Mouse (Mus musculus) megakaryocyte, embryonic 14.5 days (primary cell): ENCODE data around the gene Tdrd9. TPM values are rescaled to one million over a fixed set of nuclear protein-coding genes. Genes with fewer than 3 reads are reported as not detected.

ENCODE experiments used
- H3K27me3 ChIP-seq: replicated peaks from 2 replicates; pipeline ENCODE3; 2012; ENCODE audit warnings: inconsistent platforms
- H3K36me3 ChIP-seq: replicated peaks from 2 replicates; pipeline ENCODE3; 2012; ENCODE audit warnings: low read length, inconsistent platforms, mixed read lengths
- H3K4me1 ChIP-seq: 2 replicates; pipeline ENCODE4 v1.6.1; 2012; ENCODE audit warnings: inconsistent platforms
- H3K4me3 ChIP-seq: replicated peaks from 2 replicates; pipeline ENCODE3; 2012; ENCODE audit warnings: moderate library complexity, mild to moderate bottlenecking, inconsistent platforms
- H3K9me3 ChIP-seq: 2 replicates; pipeline ENCODE4 v1.6.1; 2012; ENCODE audit warnings: inconsistent platforms
- FLI1 ChIP-seq: IDR thresholded peaks from 2 replicates; pipeline ENCODE4 v1.6.1; 2012; ENCODE audit warnings: low read length, inconsistent platforms, mixed read lengths
- GATA1 ChIP-seq: IDR thresholded peaks from 3 replicates; pipeline ENCODE4 v1.6.1; 2012; ENCODE audit warnings: mixed read lengths, low read length, inconsistent platforms, borderline replicate concordance
- polyA plus RNA-seq: library from polyadenylated mRNA; stranded (reverse); fragments of >175 nt; gene quantifications from 2 replicates; pipeline ENCODE4 v1.2.3, GENCODE M21; 2012; ENCODE audit warnings: low replicate concordance; ENCODE audit not compliant: insufficient read depth

Gene Tdrd9
- polyA plus RNA-seq, 1 experiment = 0.30 TPM

DNA sequence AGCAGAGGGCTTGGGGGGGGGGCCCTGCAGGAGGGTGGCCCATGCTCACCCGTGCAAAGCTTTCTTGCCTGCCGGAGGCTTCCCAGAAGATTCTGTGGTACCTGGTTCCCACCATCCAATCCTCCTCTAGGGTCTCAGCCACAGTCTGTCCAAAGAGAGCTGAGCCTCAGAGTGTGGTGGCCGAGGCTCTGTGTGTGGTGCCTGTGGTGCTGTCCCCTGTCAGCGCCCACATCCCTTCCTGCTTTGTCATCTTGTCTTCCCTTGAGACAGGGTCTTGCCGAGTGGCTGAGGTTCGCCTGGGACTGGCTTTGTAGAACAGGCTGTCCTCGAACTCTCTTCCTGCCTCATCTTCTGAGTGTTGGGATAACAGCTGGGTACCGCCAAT is 125.4 kb downstream of the Tdrd9 start:
- Histone ChIP-seq H3K36me3 (no peaks in the 10 kb centered on the region), H3K27me3 (peaks cover 31% of the 10 kb centered on the region), H3K4me3 (no peak overlapping the region), H3K9me3 (no peaks in the 10 kb centered on the region), H3K4me1 (peaks cover 5% of the 10 kb centered on the region; the same call in 1 of the 2 replicates)
- TF ChIP-seq FLI1 (no peak), GATA1 (no peak)

DNA sequence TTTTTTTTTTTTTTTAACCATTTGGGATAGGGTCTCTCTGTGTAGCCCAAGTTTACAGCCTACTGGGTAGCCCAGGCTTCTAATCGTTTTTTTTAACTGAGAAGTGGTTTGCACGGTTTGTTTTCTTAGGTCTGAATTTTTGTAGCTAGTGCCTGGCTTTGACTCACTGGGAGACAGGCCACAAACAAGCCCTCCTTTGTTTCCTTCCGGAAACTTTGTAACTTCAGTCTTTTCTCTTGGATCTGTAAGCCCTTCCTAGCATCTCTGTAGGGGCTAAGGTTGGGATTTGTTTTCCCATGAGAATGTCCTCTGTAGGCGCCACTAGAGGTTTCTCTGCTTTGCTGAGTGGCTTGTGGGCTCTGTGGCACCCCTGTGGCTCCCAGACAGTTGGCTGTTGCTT is 128.7 kb downstream of the Tdrd9 start:
- Histone ChIP-seq H3K36me3 (no peaks in the 10 kb centered on the region), H3K4me3 (no peak overlapping the region), H3K27me3 (peaks cover 43% of the 10 kb centered on the region), H3K4me1 (peaks cover 8% of the 10 kb centered on the region), H3K9me3 (no peaks in the 10 kb centered on the region)
- TF ChIP-seq GATA1 (no peak), FLI1 (no peak)

DNA sequence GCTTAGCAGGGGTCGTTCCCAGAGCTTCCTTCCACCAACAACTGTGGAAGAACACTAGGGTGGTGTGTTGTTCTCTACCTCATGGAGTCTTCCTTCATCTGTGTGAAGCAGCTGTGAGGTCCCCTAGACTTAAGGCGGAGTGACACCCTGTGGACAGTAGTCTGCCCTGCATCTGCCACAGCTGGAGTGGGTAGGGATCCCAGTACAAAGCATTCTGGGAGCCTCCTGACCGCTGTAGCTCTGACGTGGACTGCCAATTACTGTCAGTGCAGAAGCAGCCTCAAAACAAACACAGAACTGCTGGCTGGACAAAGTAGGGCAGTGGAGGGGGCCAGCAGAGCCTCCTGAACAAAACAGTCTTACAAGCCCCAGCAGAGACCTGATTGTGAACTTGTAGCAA is 129.7 kb downstream of the Tdrd9 start:
- Histone ChIP-seq H3K27me3 (peaks cover 49% of the 10 kb centered on the region), H3K36me3 (no peaks in the 10 kb centered on the region), H3K4me3 (no peak overlapping the region), H3K4me1 (peaks cover 8% of the 10 kb centered on the region), H3K9me3 (0 out of 2 replicates have a peak, but pooled peaks cover 3% of the 10 kb centered on the region)
- no peak for TF ChIP-seq FLI1
- no peak for TF ChIP-seq GATA1

DNA sequence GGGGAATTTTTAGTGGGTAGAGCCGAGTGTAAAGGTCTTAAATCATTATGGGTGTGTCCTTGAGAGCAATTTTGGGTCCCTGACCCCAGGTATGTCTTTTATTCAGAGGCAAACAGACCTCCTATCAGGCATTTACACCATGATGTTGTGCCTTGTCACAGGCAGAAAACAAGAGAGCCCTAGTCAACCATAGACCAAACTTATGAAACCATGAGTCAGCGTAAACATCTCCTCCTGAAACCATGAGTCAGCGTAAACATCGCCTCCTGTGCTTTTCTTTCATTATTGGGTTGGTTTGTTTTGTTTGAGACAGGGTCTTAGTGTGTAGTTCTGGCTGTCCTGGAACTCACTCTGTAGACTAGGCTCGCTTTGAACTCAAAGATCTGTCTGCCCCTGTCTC is 131.8 kb downstream of the Tdrd9 start:
- H3K36me3 ChIP-seq = no peaks in the 10 kb centered on the region
- H3K9me3 ChIP-seq = 0 out of 2 replicates have a peak, but pooled peaks cover 3% of the 10 kb centered on the region
- TF ChIP-seq GATA1 = no peak
- TF ChIP-seq FLI1 = no peak
- peaks cover 3% of the 10 kb centered on the region; the same call in 1 of the 2 replicates for H3K4me1 ChIP-seq
- H3K27me3 ChIP-seq = peaks cover 59% of the 10 kb centered on the region
- no peak overlapping the region for H3K4me3 ChIP-seq

DNA sequence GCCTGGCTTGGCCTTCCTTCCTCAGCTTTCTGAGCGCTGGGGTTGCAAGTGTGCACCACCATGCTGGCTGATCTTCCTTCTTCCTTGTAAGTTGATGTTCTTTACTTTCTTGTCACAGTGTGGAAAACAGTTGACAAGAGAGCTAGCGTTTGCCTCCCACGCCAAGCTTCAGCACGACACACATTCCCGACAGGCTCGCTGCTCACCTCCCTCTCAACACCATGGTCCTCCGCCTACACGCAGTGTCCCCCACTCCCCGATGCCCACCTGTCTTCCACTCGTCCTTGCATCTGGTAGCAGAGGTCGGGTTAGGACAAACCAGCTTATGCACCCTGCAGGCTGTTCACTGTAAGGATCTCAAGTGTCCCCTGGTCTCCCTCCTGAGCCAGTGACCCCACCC is 133.5 kb downstream of the Tdrd9 start:
- no peak for TF ChIP-seq GATA1
- no peak for TF ChIP-seq FLI1
- H3K36me3 ChIP-seq = no peaks in the 10 kb centered on the region
- H3K9me3 ChIP-seq = 0 out of 2 replicates have a peak, but pooled peaks cover 3% of the 10 kb centered on the region
- H3K4me1 ChIP-seq = peaks cover 3% of the 10 kb centered on the region; the same call in 1 of the 2 replicates
- H3K4me3 ChIP-seq = no peak overlapping the region
- H3K27me3 ChIP-seq = peaks cover 66% of the 10 kb centered on the region

DNA sequence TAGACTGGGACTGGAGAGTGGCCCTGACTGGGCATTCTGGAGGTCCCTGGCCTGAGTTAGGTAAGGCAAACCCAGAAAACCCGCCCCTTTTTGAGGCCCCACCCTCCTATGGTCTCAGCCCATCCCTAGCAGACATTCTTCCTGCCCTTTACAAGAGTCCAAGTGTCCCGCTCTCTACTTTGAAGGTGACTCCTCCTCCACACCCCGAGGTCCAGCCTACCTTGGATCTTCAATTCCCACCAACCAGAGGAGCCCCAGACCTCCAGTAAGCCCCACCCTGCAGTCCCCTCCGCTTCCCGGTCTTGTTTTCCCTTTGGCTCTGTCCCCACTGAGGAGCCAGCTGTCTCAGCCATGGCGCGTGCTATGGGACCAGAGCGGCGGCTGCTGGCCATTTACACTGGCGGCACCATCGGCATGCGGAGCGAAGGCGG is 135.2 kb downstream of the Tdrd9 start, which contains the start of gene Aspg:
Aspg (plus strand) TSS at position 139 of the 431 bp plus-strand sequence.
- no peaks in the 10 kb centered on the region for H3K36me3 ChIP-seq

DNA sequence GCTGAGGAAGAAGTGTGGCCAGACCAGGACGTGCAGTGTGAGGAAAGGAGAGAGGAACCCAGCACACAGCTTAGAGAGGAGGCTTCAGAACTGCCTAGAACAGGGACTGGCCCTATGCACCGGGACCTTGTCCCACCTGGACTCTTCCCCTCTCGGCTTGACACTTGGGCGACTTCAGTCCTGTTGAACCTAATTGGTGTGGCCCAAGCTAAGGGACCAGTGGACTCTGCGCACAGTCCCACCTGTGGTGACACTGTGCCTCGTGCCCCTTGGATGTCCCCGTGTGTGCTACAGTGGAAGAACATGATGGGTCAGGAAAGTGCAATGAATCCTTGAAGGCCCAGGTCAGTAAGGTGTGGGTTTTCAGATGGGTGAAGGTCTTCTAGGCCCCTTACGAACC is 136.3 kb downstream of the Tdrd9 start:
- Histone ChIP-seq H3K36me3 (no peaks in the 10 kb centered on the region), H3K9me3 (0 out of 2 replicates have a peak, but pooled peaks cover 3% of the 10 kb centered on the region), H3K4me1 (peaks cover 5% of the 10 kb centered on the region), H3K4me3 (no peak overlapping the region), H3K27me3 (peaks cover 75% of the 10 kb centered on the region)
- no peak for TF ChIP-seq GATA1
- no peak for TF ChIP-seq FLI1

More for the DNA sequence above, 135.2 kb downstream of the Tdrd9 start, which contains the start of gene Aspg:
- no peak for TF ChIP-seq GATA1
- TF ChIP-seq FLI1 = no peak
- Histone ChIP-seq H3K27me3 (peaks cover 71% of the 10 kb centered on the region), H3K4me1 (peaks cover 3% of the 10 kb centered on the region; the same call in 1 of the 2 replicates), H3K4me3 (no peak within 1 kb of the TSS), H3K9me3 (0 out of 2 replicates have a peak, but pooled peaks cover 3% of the 10 kb centered on the region)

DNA sequence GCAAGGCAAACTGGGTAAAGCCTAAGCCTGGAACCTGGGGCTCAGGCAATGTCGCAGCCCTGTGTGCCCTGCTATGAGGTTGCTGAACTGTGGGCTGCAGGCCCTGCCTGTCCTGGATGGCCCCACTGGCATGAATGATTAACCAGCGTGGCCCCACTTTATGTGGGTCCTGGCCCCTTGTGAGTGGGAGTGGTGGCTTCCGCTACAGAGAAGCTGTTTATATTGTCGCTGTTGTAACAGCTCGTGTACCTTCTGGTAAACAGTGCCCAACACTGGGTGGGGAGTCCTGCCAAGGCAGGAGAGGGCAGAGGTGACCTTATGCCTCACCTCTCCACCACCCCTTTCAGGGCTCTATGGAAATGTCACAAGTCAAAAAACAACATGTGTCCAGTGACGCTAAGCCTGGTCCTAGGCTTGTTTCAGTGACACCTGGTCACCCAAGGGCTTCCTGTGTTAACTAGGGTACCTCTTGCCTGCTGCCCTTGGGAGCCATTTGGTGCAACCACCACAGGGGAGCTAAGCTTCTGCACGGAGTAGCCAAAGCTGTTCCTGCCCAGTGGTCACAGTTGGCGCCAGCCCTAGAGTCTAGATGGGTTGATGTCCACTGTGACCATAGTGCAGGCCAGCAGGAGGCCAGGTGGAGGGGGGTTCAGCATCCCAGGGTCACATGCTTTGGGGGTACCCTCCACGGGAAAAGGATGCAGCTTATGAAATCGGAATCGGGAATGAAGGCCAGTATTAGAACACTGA is 137.5 kb downstream of the Tdrd9 start:
- no peak for TF ChIP-seq FLI1
- TF ChIP-seq GATA1 = no peak
- Histone ChIP-seq H3K27me3 (peaks cover 83% of the 10 kb centered on the region), H3K36me3 (no peaks in the 10 kb centered on the region), H3K9me3 (0 out of 2 replicates have a peak, but pooled peaks cover 3% of the 10 kb centered on the region), H3K4me1 (peaks cover 9% of the 10 kb centered on the region), H3K4me3 (no peak overlapping the region)

DNA sequence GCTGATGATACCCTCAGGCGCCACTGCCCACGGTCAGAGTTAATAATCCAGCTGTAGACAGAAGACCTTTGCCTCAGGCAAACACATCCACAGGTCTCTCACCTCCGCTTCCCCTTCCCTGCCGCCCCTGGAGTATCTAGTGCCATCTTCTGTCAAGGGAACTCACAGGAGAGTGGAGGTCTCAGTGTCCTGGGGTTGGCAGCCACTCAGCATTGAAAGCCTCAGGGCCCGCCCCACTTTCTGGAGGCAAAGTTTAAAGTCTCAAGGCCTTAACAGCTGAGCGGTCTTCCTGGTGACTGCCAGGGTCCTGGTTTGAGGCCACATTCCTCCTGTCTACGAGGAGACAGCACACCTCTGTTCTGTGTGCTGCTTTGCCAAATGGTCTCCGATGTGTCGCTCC is 138.3 kb downstream of the Tdrd9 start:
- Histone ChIP-seq H3K27me3 (peaks cover 85% of the 10 kb centered on the region), H3K4me1 (peaks cover 9% of the 10 kb centered on the region), H3K4me3 (no peak overlapping the region), H3K36me3 (no peaks in the 10 kb centered on the region), H3K9me3 (0 out of 2 replicates have a peak, but pooled peaks cover 3% of the 10 kb centered on the region)
- no peak for TF ChIP-seq GATA1
- no peak for TF ChIP-seq FLI1

DNA sequence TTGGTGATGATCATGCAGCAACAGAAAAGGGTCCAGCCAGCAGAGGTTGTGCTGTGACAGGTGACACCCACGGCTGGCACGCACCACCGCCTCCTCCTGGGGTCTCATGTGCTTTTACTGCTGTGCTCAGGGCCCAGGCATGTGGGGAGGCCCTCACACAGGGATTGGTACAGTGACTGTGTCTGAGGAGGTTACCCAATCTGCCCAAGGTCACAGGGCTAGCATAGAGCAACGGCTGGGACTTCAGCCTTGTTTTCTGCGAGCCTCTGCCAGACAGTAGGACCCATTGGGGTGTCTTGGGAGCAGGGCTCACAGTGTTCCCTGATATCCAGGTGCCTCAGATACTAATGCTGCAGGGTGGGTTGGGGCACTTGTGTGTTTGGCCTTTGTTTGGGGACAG is 140.0 kb downstream of the Tdrd9 start:
- Histone ChIP-seq H3K27me3 (peaks cover 85% of the 10 kb centered on the region), H3K36me3 (no peaks in the 10 kb centered on the region)
- TF ChIP-seq FLI1 (no peak), GATA1 (no peak)

More for the DNA sequence above, 140.0 kb downstream of the Tdrd9 start:
- Histone ChIP-seq H3K9me3 (no peaks in the 10 kb centered on the region), H3K4me3 (no peak overlapping the region), H3K4me1 (peaks cover 9% of the 10 kb centered on the region)
